Mouse (Mus musculus) frontal cortex, adult 2 months (tissue): Measurements from ENCODE around the gene Abcc9. TPM values are rescaled to one million over a fixed set of nuclear protein-coding genes. Genes with fewer than 3 reads are reported as not detected.
"Not testable (repeated sequence)": the region's sequence is repeated elsewhere in the genome, so short reads cannot be mapped to it uniquely, and the experiment has no call there.

Experiments
- DNase-seq, 2 experiments: peaks; one replicate each; pipeline ENCODE4 v3.0.0; 2022; ENCODE audit warnings: low spot score in 1 of 2; ENCODE audit errors: extremely low spot score in 1 of 2
- polyA plus RNA-seq: library from polyadenylated mRNA; depleted of rRNA; stranded (reverse); fragments of >200 nt; gene quantifications from 2 replicates; pipeline ENCODE4 v1.2.3, GENCODE M21; 2012

Gene Abcc9
- polyA plus RNA-seq, 1 experiment = 3.4 TPM

GRCm38 (mm10) chr6:142708369-142708768 is 6.3 kb upstream of the Abcc9 start:
- no peak for DNase-seq

GRCm38 (mm10) chr6:142706688-142707087 is 4.6 kb upstream of the Abcc9 start:
- no peak for DNase-seq

- DNase-seq = no peak
Measured at GRCm38 (mm10) chr6:142703441-142703930, 1.4 kb upstream of the Abcc9 start.

- DNase-seq = no peak
Measured at GRCm38 (mm10) chr6:142701161-142701560, 954 bp downstream of the Abcc9 start.

GRCm38 (mm10) chr6:142700753-142701152 is 1.4 kb downstream of the Abcc9 start:
- no peak for DNase-seq

- no peak for DNase-seq
Measured at GRCm38 (mm10) chr6:142692085-142692484, 10.0 kb downstream of the Abcc9 start.

GRCm38 (mm10) chr6:142689673-142690072 is 12.4 kb downstream of the Abcc9 start:
- DNase-seq = no peak

- peak in 1 of 2 experiments; percentile 27 for DNase-seq
Measured at GRCm38 (mm10) chr6:142682985-142683691, 19.0 kb downstream of the Abcc9 start.

GRCm38 (mm10) chr6:142670021-142670420 is 32.1 kb downstream of the Abcc9 start:
- DNase-seq = no peak

GRCm38 (mm10) chr6:142669343-142669742 is 32.8 kb downstream of the Abcc9 start:
- no peak for DNase-seq

GRCm38 (mm10) chr6:142668831-142669230 is 33.3 kb downstream of the Abcc9 start:
- no peak for DNase-seq

- DNase-seq = no peak
Measured at GRCm38 (mm10) chr6:142668419-142668766, 33.7 kb downstream of the Abcc9 start.

GRCm38 (mm10) chr6:142667701-142668418 is 34.3 kb downstream of the Abcc9 start:
- DNase-seq = no peak

- DNase-seq = not testable (repeated sequence)
Measured at GRCm38 (mm10) chr6:142662056-142662455, 40.1 kb downstream of the Abcc9 start.

GRCm38 (mm10) chr6:142659038-142659437 is 43.1 kb downstream of the Abcc9 start:
- DNase-seq = no peak

- no peak for DNase-seq
Measured at GRCm38 (mm10) chr6:142654561-142654960, 47.6 kb downstream of the Abcc9 start.

- no peak for DNase-seq
Measured at GRCm38 (mm10) chr6:142652175-142652574, 49.9 kb downstream of the Abcc9 start.

GRCm38 (mm10) chr6:142649331-142649730 is 52.8 kb downstream of the Abcc9 start:
- no peak for DNase-seq

- DNase-seq = no peak
Measured at GRCm38 (mm10) chr6:142645474-142645873, 56.6 kb downstream of the Abcc9 start.

GRCm38 (mm10) chr6:142639301-142639700 is 62.8 kb downstream of the Abcc9 start:
- no peak for DNase-seq

GRCm38 (mm10) chr6:142635654-142636053 is 66.5 kb downstream of the Abcc9 start:
- DNase-seq = no peak

GRCm38 (mm10) chr6:142635185-142635583 is 66.9 kb downstream of the Abcc9 start:
- DNase-seq = no peak
